Mouse (Mus musculus) liver, embryonic 16.5 days (tissue): ENCODE results near the gene Bcl7c. TPM values are rescaled to one million over a fixed set of nuclear protein-coding genes. Genes with fewer than 3 reads are reported as not detected.
A peak's percentile ranks its signal among the peaks of the same experiment; 100 is the strongest.

Experiments
- ATAC-seq: fragments of 200-750 bp; cut with Nextera tagmentation; 2 replicates; pipeline ENCODE4 v1.8.0; 2017; ENCODE audit warnings: low read depth, mild to moderate bottlenecking, moderate number of reproducible peaks, moderate library complexity
- H3K27ac ChIP-seq: fragments of 300-500 bp; sonication (generic); 2 replicates; pipeline ENCODE4 v1.5.1; 2014; ENCODE audit warnings: mild to moderate bottlenecking, low read length
- H3K27me3 ChIP-seq: fragments of 300-500 bp; sonication (generic); 2 replicates; pipeline ENCODE4 v1.6.1; 2014; ENCODE audit warnings: low read depth, low read length, mixed read lengths; ENCODE audit not compliant: control insufficient read depth, insufficient read depth
- H3K36me3 ChIP-seq: fragments of 300-500 bp; sonication (generic); 2 replicates; pipeline ENCODE4 v1.6.1; 2014; ENCODE audit warnings: mild to moderate bottlenecking; ENCODE audit not compliant: control insufficient read depth, insufficient read depth
- H3K4me1 ChIP-seq: fragments of 300-500 bp; sonication (generic); 2 replicates; pipeline ENCODE4 v1.6.1; 2014; ENCODE audit warnings: low read depth, low read length, mixed read lengths; ENCODE audit not compliant: control insufficient read depth
- H3K4me2 ChIP-seq: fragments of 300-500 bp; sonication (generic); 2 replicates; pipeline ENCODE4 v1.6.1; 2014; ENCODE audit warnings: low read depth, low read length, mixed read lengths
- H3K4me3 ChIP-seq: fragments of 300-500 bp; sonication (generic); 2 replicates; pipeline ENCODE4 v1.5.1; 2014; ENCODE audit warnings: low read depth, mild to moderate bottlenecking, low read length
- H3K9ac ChIP-seq: fragments of 300-500 bp; sonication (generic); 2 replicates; pipeline ENCODE4 v1.6.1; 2014; ENCODE audit warnings: low read depth, low read length
- H3K9me3 ChIP-seq: fragments of 300-500 bp; sonication (generic); replicated peaks from 2 replicates; pipeline ENCODE4 v1.6.1; 2016; ENCODE audit warnings: low read length; ENCODE audit not compliant: control insufficient read depth
- WGBS: fragments of 180-500 bp; shearing (Covaris S2); extraction: QIAGEN DNeasy Blood & Tissue Kit; methylation state at CpG from one replicate; pipeline ENCODE4 v1.1.7; 2014; ENCODE audit not compliant: insufficient replicate concordance; 5-methylcytosine and 5-hydroxymethylcytosine counted together
- polyA plus RNA-seq: library from polyadenylated mRNA; unstranded; fragments of >200 nt; fragmentation: Nextera tagmentation; extraction: Ambion mirVana; gene quantifications from 2 replicates; pipeline ENCODE4 v1.2.1, GENCODE M21; 2015

Gene Bcl7c
- polyA plus RNA-seq, 1 experiment from 2014 or later = 16.8 TPM

- Histone ChIP-seq H3K9ac (no peak overlapping the region), H3K36me3 (no peaks in the 10 kb centered on the region), H3K27ac (no peak overlapping the region), H3K4me2 (no peak overlapping the region), H3K4me3 (no peak overlapping the region), H3K27me3 (no peaks in the 10 kb centered on the region), H3K4me1 (no peaks in the 10 kb centered on the region), H3K9me3 (no peaks in the 10 kb centered on the region)
- 57% methylated on average over 2 of the region's 2 CpGs for WGBS
- ATAC-seq = no peak
Measured at GRCm38 (mm10) chr7:127725490-127725889, 16.8 kb upstream of the Bcl7c start.

- Histone ChIP-seq H3K9ac (no peak overlapping the region), H3K4me1 (peaks cover 3% of the 10 kb centered on the region), H3K9me3 (no peaks in the 10 kb centered on the region), H3K36me3 (no peaks in the 10 kb centered on the region), H3K27me3 (peaks cover 6% of the 10 kb centered on the region), H3K27ac (no peak overlapping the region), H3K4me2 (no peak overlapping the region), H3K4me3 (no peak overlapping the region)
- 64% methylated on average over 6 of the region's 6 CpGs for WGBS
- no peak for ATAC-seq
Measured at GRCm38 (mm10) chr7:127719258-127719657, 10.5 kb upstream of the Bcl7c start.

GRCm38 (mm10) chr7:127718339-127718738, 9.6 kb upstream of the Bcl7c start:
- H3K4me1 ChIP-seq = peaks cover 4% of the 10 kb centered on the region
- ATAC-seq = no peak
- H3K4me2 ChIP-seq = no peak overlapping the region
- no peak overlapping the region for H3K4me3 ChIP-seq
- no peak overlapping the region for H3K9ac ChIP-seq
- no peaks in the 10 kb centered on the region for H3K9me3 ChIP-seq
- peaks cover 6% of the 10 kb centered on the region for H3K27me3 ChIP-seq
- H3K36me3 ChIP-seq = no peaks in the 10 kb centered on the region
- H3K27ac ChIP-seq = no peak overlapping the region
- WGBS = 65% methylated on average over 6 of the region's 6 CpGs

- Histone ChIP-seq H3K4me3 (peak overlapping the region; percentile 28), H3K9ac (0 out of 2 replicates have a peak overlapping the region, but pooled peaks have one; percentile 5)
- 1% methylated on average over 41 of the region's 41 CpGs for WGBS
Measured at GRCm38 (mm10) chr7:127716992-127717391, 8.3 kb upstream of the Bcl7c start.

GRCm38 (mm10) chr7:127714816-127715215, 6.1 kb upstream of the Bcl7c start:
- H3K4me2 ChIP-seq = no peak overlapping the region
- no peak overlapping the region for H3K27ac ChIP-seq
- H3K9ac ChIP-seq = no peak overlapping the region
- H3K4me1 ChIP-seq = peaks cover 25% of the 10 kb centered on the region
- no peak for ATAC-seq
- H3K27me3 ChIP-seq = peaks cover 6% of the 10 kb centered on the region
- 67% methylated on average over 4 of the region's 4 CpGs for WGBS
- no peak overlapping the region for H3K4me3 ChIP-seq
- H3K36me3 ChIP-seq = no peaks in the 10 kb centered on the region
- H3K9me3 ChIP-seq = no peaks in the 10 kb centered on the region

More at GRCm38 (mm10) chr7:127716992-127717391, 8.3 kb upstream of the Bcl7c start:
- peak; percentile 60 for ATAC-seq
- H3K4me2 ChIP-seq = peak overlapping the region; percentile 54
- H3K27me3 ChIP-seq = peaks cover 6% of the 10 kb centered on the region
- no peak overlapping the region for H3K27ac ChIP-seq
- peaks cover 17% of the 10 kb centered on the region for H3K4me1 ChIP-seq
- H3K9me3 ChIP-seq = no peaks in the 10 kb centered on the region
- no peaks in the 10 kb centered on the region for H3K36me3 ChIP-seq

GRCm38 (mm10) chr7:127712461-127713385, 4.0 kb upstream of the Bcl7c start, which contains the start of gene Ctf1:
Gene Ctf1, plus strand, starts transcription at chr7:127712736.
- 3% methylated on average over 28 of the region's 28 CpGs for WGBS
- Histone ChIP-seq H3K27me3 (peaks cover 6% of the 10 kb centered on the region), H3K4me3 (peak within 1 kb of the TSS; percentile 38), H3K27ac (peak within 1 kb of the TSS; percentile 43), H3K9me3 (no peaks in the 10 kb centered on the region), H3K4me2 (peak within 1 kb of the TSS; percentile 70), H3K4me1 (peaks cover 37% of the 10 kb centered on the region), H3K36me3 (no peaks in the 10 kb centered on the region), H3K9ac (peak within 1 kb of the TSS; percentile 32)
- no peak for ATAC-seq

- peak overlapping the region; percentile 42; the same call in 1 of the 2 replicates for H3K27ac ChIP-seq
- H3K36me3 ChIP-seq = no peaks in the 10 kb centered on the region
- H3K4me2 ChIP-seq = no peak overlapping the region
- WGBS = 49% methylated on average over 3 of the region's 3 CpGs
- H3K27me3 ChIP-seq = no peaks in the 10 kb centered on the region
- ATAC-seq = no peak
- no peak overlapping the region for H3K4me3 ChIP-seq
- no peaks in the 10 kb centered on the region for H3K9me3 ChIP-seq
- H3K4me1 ChIP-seq = peaks cover 39% of the 10 kb centered on the region
- H3K9ac ChIP-seq = no peak overlapping the region
Measured at GRCm38 (mm10) chr7:127711456-127711855, 2.7 kb upstream of the Bcl7c start.

- Histone ChIP-seq H3K27me3 (no peaks in the 10 kb centered on the region), H3K36me3 (no peaks in the 10 kb centered on the region), H3K4me2 (no peak overlapping the region), H3K9ac (no peak overlapping the region), H3K9me3 (no peaks in the 10 kb centered on the region), H3K27ac (peak overlapping the region; percentile 42; the same call in 1 of the 2 replicates), H3K4me1 (peaks cover 39% of the 10 kb centered on the region), H3K4me3 (no peak overlapping the region)
- ATAC-seq = no peak
- WGBS = 73% methylated on average over 3 of the region's 3 CpGs
Measured at GRCm38 (mm10) chr7:127711031-127711430, 2.3 kb upstream of the Bcl7c start.
